Mouse (Mus musculus) hindbrain, embryonic 15.5 days (tissue): Measurements from ENCODE around the gene Atp5b. TPM values are rescaled to one million over a fixed set of nuclear protein-coding genes. Genes with fewer than 3 reads are reported as not detected.
"Not testable (repeated sequence)": the region's sequence is repeated elsewhere in the genome, so short reads cannot be mapped to it uniquely, and the experiment has no call there.

Experiments
- ATAC-seq: fragments of 200-750 bp; cut with Nextera tagmentation; 2 replicates; pipeline ENCODE4 v1.8.0; 2017; ENCODE audit warnings: low read depth, moderate number of reproducible peaks, moderate TSS enrichment; ENCODE audit not compliant: low FRiP score
- H3K27ac ChIP-seq: fragments of 300-500 bp; sonication (generic); replicated peaks from 2 replicates; pipeline ENCODE4 v1.5.1; 2015; ENCODE audit warnings: mild to moderate bottlenecking, inconsistent platforms
- H3K27me3 ChIP-seq: fragments of 300-500 bp; sonication (generic); 2 replicates; pipeline ENCODE4 v1.6.1; 2015; ENCODE audit warnings: control low read depth, inconsistent platforms
- H3K36me3 ChIP-seq: fragments of 300-500 bp; sonication (generic); 2 replicates; pipeline ENCODE4 v1.6.1; 2015; ENCODE audit warnings: control low read depth, inconsistent platforms
- H3K4me1 ChIP-seq: fragments of 300-500 bp; sonication (generic); replicated peaks from 2 replicates; pipeline ENCODE4 v1.6.1; 2015; ENCODE audit warnings: control low read depth, inconsistent platforms
- H3K4me2 ChIP-seq: fragments of 300-500 bp; sonication (generic); 2 replicates; pipeline ENCODE4 v1.6.1; 2015; ENCODE audit warnings: moderate library complexity, mild to moderate bottlenecking, inconsistent platforms
- H3K4me3 ChIP-seq: fragments of 300-500 bp; sonication (generic); 2 replicates; pipeline ENCODE4 v1.5.1; 2015; ENCODE audit warnings: mild to moderate bottlenecking, inconsistent platforms
- H3K9ac ChIP-seq: fragments of 300-500 bp; sonication (generic); 2 replicates; pipeline ENCODE4 v1.6.1; 2015; ENCODE audit warnings: inconsistent platforms
- H3K9me3 ChIP-seq: fragments of 300-500 bp; sonication (generic); 2 replicates; pipeline ENCODE4 v1.6.1; 2016; ENCODE audit warnings: control low read depth, inconsistent platforms
- WGBS: fragments of 180-500 bp; shearing (Covaris S2); methylation state at CpG from one replicate; pipeline ENCODE4 v1.1.7; 2015; 5-methylcytosine and 5-hydroxymethylcytosine counted together
- polyA plus RNA-seq: library from polyadenylated mRNA; unstranded; fragments of >200 nt; fragmentation: Nextera tagmentation; extraction: Ambion mirVana; gene quantifications from 2 replicates; pipeline ENCODE4 v1.2.1, GENCODE M21; 2015

Gene Atp5b
- polyA plus RNA-seq, 1 experiment from 2014 or later = 2,267 TPM

DNA sequence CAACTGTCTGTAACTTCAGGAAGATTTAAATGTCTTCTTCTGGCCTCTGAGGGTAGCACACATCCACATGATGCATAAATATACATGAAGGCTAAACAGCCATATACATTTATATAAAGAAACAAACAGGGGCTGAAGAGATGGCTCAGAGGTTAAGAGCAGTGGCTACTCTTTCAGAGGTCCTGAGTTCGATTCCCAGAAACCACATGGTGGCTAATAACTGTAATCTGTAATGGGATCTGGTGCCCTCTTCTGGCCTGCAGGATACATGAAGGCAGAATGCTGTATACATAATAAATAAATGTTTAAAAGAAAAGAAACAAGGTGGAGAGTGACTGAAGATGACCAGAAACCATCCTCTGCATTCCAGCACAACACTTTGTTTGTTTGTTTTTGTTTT is 2.6 kb upstream of the Atp5b start:
- ATAC-seq = no peak
- H3K4me1 ChIP-seq = peaks cover 21% of the 10 kb centered on the region
- H3K4me3 ChIP-seq = no peak overlapping the region
- H3K9ac ChIP-seq = no peak overlapping the region
- no peak overlapping the region for H3K4me2 ChIP-seq
- no peak overlapping the region for H3K27ac ChIP-seq
- H3K27me3 ChIP-seq = no peaks in the 10 kb centered on the region
- H3K36me3 ChIP-seq = peaks cover 23% of the 10 kb centered on the region
- WGBS = 83% methylated on average over 1 of the region's 1 CpGs
- H3K9me3 ChIP-seq = no peaks in the 10 kb centered on the region

DNA sequence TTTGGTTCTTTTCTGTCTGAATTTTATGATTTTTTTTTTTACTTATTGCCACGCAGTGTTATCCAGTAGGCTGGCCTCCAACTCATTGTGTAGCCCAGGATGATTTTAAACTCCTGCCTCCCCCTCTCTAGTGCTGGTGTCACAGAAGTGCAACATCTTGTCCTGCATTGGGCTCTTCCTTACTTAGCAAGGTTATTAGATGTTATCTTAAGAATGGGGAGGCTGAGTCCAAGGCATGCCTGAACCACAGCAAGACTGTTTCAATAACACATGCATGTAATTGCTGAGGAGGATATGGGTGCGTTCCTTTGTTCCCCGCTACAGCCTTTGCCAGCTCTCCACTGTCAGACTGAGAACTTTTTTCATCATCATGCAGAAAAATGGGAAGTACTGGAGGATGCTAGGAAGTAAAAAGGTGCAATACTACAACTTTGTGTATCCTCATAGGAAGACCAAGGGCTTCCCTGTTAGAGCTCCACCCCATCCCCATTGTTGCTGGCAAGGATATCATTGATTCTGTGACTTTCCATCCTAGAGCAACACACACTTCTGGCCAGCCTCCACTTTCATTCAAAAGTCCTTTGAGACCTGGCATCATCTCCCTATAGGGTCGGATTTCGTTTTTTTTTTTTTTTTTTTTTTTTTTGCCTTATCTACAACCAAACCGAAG is 1.1 kb upstream of the Atp5b start:
- WGBS = 61% methylated on average over 6 of the region's 6 CpGs
- ATAC-seq = no peak
- Histone ChIP-seq H3K27ac (peak overlapping the region; percentile 92), H3K9ac (peak overlapping the region; percentile 80; the same call in 1 of the 2 replicates), H3K27me3 (no peaks in the 10 kb centered on the region), H3K36me3 (peaks cover 33% of the 10 kb centered on the region), H3K9me3 (no peaks in the 10 kb centered on the region), H3K4me3 (peak overlapping the region; percentile 75), H3K4me2 (peak overlapping the region; percentile 66), H3K4me1 (peaks cover 27% of the 10 kb centered on the region)

DNA sequence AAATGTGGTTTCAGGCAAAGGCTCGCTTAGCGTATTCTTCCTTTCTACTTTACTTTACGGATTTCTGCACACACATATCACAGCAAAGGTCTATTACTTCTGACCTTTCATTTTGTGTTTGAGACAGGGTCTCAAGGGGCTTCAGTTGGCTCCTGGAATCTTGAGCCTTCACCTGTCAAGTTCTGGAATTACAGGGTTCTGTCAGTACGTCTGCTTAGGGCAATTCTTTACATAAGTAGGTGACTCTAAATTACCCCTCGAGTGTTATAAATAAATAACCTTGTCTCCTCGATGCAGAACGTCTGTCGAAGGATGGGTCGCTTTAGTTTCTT is 630 bp upstream of the Atp5b start:
- ATAC-seq = no peak
- Histone ChIP-seq H3K4me2 (peak overlapping the region; percentile 66), H3K27me3 (no peaks in the 10 kb centered on the region), H3K4me1 (peaks cover 27% of the 10 kb centered on the region), H3K9ac (peak overlapping the region; percentile 80), H3K27ac (peak overlapping the region; percentile 92), H3K9me3 (no peaks in the 10 kb centered on the region), H3K36me3 (peaks cover 32% of the 10 kb centered on the region), H3K4me3 (peak overlapping the region; percentile 75)
- whole genome bisulfite sequencing = 14% methylated on average over 9 of the region's 9 CpGs

DNA sequence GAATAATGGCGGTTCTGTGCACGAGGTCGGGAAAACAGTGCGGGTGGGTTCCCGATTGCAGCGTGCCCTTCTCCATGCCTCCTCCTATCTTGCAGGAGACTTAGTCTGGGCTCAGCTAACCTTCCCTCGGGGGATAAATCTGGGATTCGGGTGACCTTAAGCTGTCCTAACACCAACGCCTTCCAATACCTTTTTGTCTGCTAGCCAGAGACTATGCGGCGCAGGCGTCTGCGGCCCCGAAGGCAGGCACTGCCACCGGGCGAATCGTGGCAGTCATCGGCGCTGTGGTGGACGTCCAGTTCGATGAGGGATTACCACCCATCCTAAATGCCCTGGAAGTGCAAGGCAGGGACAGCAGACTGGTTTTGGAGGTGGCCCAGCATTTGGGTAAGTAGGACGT is 615 bp downstream of the Atp5b start:
- Histone ChIP-seq H3K4me2 (peak overlapping the region; percentile 78), H3K4me3 (peak overlapping the region; percentile 75), H3K9me3 (no peaks in the 10 kb centered on the region), H3K9ac (peak overlapping the region; percentile 95), H3K27ac (peak overlapping the region; percentile 94), H3K36me3 (peaks cover 39% of the 10 kb centered on the region), H3K27me3 (no peaks in the 10 kb centered on the region), H3K4me1 (peaks cover 27% of the 10 kb centered on the region)
- under 1% methylated on average over 22 of the region's 22 CpGs for WGBS
- ATAC-seq = no peak

DNA sequence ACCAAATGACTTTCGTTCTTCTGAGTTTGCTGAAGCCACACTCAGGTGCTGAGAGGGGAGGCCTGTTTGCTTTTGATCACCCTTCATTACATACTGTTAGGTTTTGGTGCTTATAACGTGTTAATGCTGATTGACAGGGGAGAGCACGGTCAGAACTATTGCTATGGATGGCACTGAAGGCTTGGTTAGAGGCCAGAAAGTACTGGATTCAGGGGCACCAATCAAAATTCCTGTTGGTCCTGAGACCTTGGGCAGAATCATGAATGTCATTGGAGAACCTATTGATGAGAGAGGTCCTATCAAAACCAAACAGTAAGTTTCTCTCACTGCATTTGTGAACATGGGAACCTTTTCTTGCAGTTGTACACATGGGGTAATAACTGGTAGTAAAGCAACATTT is 1.1 kb downstream of the Atp5b start:
- Histone ChIP-seq H3K4me2 (peak overlapping the region; percentile 78), H3K9me3 (no peaks in the 10 kb centered on the region), H3K4me1 (peaks cover 27% of the 10 kb centered on the region), H3K36me3 (peaks cover 44% of the 10 kb centered on the region), H3K27me3 (no peaks in the 10 kb centered on the region), H3K27ac (peak overlapping the region; percentile 94; the same call in 1 of the 2 replicates), H3K4me3 (peak overlapping the region; percentile 75), H3K9ac (peak overlapping the region; percentile 95)
- 5% methylated on average over 3 of the region's 3 CpGs for WGBS
- no peak for ATAC-seq

DNA sequence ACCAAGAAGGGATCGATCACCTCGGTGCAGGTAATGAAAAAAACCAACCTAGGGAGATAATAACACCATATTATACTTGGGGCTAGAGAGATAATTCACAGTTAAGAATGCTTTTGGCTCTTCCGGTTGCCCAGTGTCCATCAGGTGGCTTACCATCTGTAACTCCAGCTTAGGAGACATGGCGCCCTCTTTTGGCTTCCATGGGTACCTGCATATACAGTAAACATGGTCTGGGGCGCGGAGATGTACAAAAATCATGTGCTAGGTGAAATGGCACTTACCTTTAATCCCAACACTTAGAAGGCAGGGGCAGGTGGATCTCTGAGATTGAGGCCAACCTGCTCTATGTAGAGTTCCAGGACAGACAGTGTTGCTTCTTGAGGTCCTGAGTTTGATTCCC is 3.3 kb downstream of the Atp5b start:
- H3K9me3 ChIP-seq = no peaks in the 10 kb centered on the region
- no peak overlapping the region for H3K4me3 ChIP-seq
- WGBS = 83% methylated on average over 6 of the region's 6 CpGs
- no peak for ATAC-seq
- H3K27me3 ChIP-seq = no peaks in the 10 kb centered on the region
- H3K4me2 ChIP-seq = no peak overlapping the region
- H3K36me3 ChIP-seq = peaks cover 61% of the 10 kb centered on the region
- H3K9ac ChIP-seq = no peak overlapping the region
- peaks cover 35% of the 10 kb centered on the region for H3K4me1 ChIP-seq
- H3K27ac ChIP-seq = no peak overlapping the region

DNA sequence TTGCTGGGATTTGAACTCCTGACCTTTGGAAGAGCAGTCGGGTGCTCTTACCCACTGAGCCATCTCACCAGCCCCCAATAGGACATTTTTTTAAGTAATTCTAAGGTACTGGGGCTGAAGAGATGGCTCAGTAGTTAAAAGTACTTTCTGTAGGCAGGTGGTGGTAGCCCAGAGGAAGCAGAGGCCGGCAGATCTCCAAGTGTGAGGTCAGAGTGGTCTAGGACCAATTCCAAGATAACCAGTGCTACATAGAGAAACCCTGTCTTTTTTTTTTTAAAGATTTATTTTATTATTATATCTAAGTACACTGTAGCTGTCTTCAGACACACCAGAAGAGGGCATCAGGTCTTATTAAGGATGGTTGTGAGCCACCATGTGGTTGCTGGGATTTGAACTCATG is 4.1 kb downstream of the Atp5b start:
- not testable (repeated sequence) for H3K4me2 ChIP-seq, ATAC-seq, H3K27ac ChIP-seq, H3K9me3 ChIP-seq, H3K4me3 ChIP-seq, H3K9ac ChIP-seq, H3K27me3 ChIP-seq
- 92% methylated on average over 2 of the region's 2 CpGs for WGBS
- H3K36me3 ChIP-seq = peaks cover 61% of the 10 kb centered on the region
- peaks cover 38% of the 10 kb centered on the region for H3K4me1 ChIP-seq

DNA sequence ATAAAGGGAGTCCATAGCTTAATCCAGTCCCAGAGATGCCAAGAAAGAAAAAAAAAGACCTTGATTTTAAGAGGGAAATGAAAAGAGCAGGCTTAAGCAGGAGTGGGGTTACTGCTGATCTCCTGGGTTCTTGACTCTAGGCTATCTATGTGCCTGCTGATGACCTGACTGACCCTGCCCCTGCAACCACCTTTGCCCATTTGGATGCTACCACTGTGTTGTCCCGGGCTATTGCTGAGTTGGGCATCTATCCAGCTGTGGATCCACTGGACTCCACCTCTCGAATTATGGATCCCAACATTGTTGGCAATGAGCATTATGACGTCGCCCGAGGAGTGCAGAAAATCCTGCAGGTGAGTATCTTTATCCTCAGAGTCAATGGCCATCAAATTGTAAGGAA is 5.1 kb downstream of the Atp5b start:
- Histone ChIP-seq H3K27ac (no peak overlapping the region), H3K36me3 (peaks cover 61% of the 10 kb centered on the region), H3K4me3 (no peak overlapping the region), H3K27me3 (no peaks in the 10 kb centered on the region), H3K4me1 (peaks cover 39% of the 10 kb centered on the region), H3K4me2 (no peak overlapping the region), H3K9me3 (no peaks in the 10 kb centered on the region), H3K9ac (no peak overlapping the region)
- ATAC-seq = no peak
- WGBS = 94% methylated on average over 5 of the region's 5 CpGs

DNA sequence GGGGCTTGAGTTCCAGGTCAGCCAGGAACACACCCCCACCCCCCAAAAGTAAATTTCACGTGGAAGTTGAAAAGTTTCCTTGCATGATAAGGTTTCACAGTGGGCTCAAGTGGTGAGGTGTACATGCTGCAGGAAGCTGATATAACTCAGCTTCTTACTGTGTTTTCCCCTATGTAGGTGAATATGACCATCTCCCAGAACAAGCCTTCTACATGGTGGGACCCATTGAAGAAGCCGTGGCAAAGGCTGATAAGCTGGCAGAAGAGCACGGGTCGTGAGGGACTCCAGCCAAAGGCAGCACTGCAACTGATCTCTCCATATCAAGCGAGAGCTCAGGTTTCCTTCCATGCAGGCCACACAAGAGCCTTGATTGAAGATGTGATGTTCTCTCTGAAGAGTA is 6.8 kb downstream of the Atp5b start:
- no peak overlapping the region for H3K4me2 ChIP-seq
- H3K27me3 ChIP-seq = no peaks in the 10 kb centered on the region
- peaks cover 49% of the 10 kb centered on the region for H3K4me1 ChIP-seq
- ATAC-seq = no peak
- H3K9ac ChIP-seq = no peak overlapping the region
- H3K9me3 ChIP-seq = no peaks in the 10 kb centered on the region
- no peak overlapping the region for H3K27ac ChIP-seq
- peaks cover 59% of the 10 kb centered on the region for H3K36me3 ChIP-seq
- no peak overlapping the region for H3K4me3 ChIP-seq
- WGBS = 76% methylated on average over 5 of the region's 5 CpGs

DNA sequence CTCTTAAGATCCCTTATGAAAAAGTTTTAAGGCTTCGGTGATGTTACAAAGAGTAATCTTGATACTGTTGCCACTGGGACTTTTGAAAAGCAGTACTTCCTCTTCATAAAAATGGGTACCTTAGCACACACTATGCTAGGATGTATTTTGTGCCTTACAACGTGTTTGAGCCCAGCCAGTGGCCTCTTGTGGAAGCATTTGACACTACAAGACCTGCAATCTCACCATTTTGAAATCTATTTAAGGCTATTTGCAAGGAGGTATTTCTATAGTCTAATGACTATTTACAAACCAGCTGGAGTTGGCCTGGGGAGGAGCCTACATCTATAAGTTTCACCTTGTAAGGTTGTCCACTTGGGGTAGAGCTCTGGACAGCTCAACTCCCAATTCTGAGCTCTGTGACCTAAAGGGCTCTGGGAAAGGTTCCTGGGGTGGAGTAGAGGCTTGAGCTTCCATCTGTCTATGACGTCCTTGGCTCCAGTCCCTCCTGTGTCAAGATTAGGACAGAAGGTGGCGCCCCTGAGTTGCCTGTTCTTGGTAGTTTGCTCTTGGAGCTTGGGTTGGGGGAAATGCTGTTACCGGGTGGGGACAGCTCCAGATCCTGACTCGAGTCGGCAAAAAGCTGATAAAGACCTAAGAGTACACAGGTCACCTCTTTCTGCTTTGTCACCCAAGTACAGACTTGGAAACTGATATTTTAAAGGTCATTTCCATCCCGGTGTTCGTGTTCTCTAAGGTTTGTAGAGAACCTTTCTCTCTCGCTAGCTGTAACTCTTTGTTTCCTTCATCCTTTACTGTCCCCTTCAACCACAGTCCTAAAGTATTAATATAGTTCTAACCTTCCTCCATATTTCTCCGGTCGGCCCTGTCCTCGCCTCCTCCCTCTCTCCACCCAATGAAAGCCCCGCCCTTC is 7.8 kb downstream of the Atp5b start:
- 8% methylated on average over 14 of the region's 14 CpGs for WGBS
- H3K36me3 ChIP-seq = peaks cover 49% of the 10 kb centered on the region
- H3K27me3 ChIP-seq = no peaks in the 10 kb centered on the region
- H3K4me1 ChIP-seq = peaks cover 43% of the 10 kb centered on the region
- H3K9ac ChIP-seq = peak overlapping the region; percentile 84
- H3K9me3 ChIP-seq = no peaks in the 10 kb centered on the region
- H3K4me2 ChIP-seq = peak overlapping the region; percentile 91
- ATAC-seq = peak; percentile 24
- peak overlapping the region; percentile 82 for H3K4me3 ChIP-seq
- H3K27ac ChIP-seq = peak overlapping the region; percentile 86

DNA sequence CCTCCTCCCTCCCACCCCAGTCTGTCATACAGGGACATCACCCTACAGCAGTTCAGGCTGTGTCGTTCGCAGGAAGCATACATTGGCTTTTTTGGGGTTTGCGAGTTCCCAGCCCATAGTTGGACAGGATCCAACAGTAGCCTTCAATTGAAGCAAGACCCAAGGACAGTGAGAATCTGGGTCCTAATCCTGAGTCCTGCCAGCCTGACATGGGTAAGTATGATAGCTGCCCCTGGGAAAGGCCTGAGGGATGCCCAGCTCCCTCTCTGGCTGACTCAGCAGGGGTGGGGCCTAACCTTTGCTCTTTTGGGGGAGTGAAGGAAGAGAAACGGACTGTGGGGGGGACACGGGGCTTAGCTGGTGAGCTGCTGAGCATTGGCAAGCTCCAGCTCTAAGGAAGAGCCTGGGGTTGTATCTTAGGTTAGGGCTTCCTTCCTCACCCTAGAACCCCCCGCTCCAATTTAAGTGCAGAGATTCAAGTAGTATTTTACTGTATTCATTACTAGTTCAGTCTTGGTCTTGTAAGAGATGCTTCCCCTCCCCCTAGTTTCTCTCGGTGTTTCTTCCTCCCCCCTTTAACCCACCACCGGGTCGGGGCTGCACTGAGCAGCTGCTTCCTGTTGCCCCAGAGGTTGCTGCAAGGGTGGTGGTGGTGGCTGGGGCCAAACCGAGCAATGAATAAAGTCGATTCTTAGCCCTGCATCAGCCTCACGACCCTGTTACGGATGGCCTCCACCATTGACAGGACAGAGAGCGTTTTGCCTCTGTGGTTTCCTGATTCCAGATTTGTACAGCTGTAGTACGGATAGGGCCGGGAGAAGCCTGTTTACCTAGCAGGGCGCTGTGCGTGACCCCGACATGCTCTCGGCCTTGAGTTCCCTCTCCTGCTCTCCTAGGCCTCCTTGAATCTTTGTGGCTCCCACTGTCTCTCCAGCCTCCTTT is 8.8 kb downstream of the Atp5b start, which contains the start of gene Baz2a:
TSS of gene Baz2a (plus strand) at position 14 of the 942 bp plus-strand sequence.
- ATAC-seq = peak; percentile 3; the same call in 1 of the 2 replicates
- Histone ChIP-seq H3K36me3 (peaks cover 39% of the 10 kb centered on the region), H3K9me3 (no peaks in the 10 kb centered on the region), H3K27ac (peak within 1 kb of the TSS; percentile 86), H3K4me1 (peaks cover 42% of the 10 kb centered on the region), H3K27me3 (no peaks in the 10 kb centered on the region), H3K4me2 (peak within 1 kb of the TSS; percentile 91), H3K4me3 (peak within 1 kb of the TSS; percentile 82), H3K9ac (peak within 1 kb of the TSS; percentile 84)
- 1% methylated on average over 20 of the region's 20 CpGs for WGBS
